Mouse (Mus musculus) mature B cell (primary cell): Measurements from ENCODE around the gene Prim2.

Experiments used
- in situ Hi-C: fragments of 300-500 bp; cut with MboI; formaldehyde crosslinking; loops from 2 replicates; pipeline ENCODE4 v1.14.3; 2019

Prim2 gene

GRCm38 (mm10) chr1:33488372-33488771 lies 181.2 kb downstream of the Prim2 start:
- in situ Hi-C loops: no loop called here

GRCm38 (mm10) chr1:33483746-33484145 lies 185.8 kb downstream of the Prim2 start:
- in situ Hi-C loops: no loop called here

GRCm38 (mm10) chr1:33480382-33480781 lies 189.2 kb downstream of the Prim2 start:
- in situ Hi-C loops: no loop called here

- in situ Hi-C loops: no loop called here
These were observed 198.5 kb downstream of the Prim2 start for GRCm38 (mm10) chr1:33471069-33471468.

- in situ Hi-C loops: no loop called here
These were observed 199.4 kb downstream of the Prim2 start for GRCm38 (mm10) chr1:33470222-33470621.

GRCm38 (mm10) chr1:33464234-33464633 lies 205.4 kb downstream of the Prim2 start:
- in situ Hi-C loops: no loop called here

- in situ Hi-C loops: no loop called here
These were observed 208.9 kb downstream of the Prim2 start for GRCm38 (mm10) chr1:33460703-33461102.

- in situ Hi-C loops: no loop called here
These were observed 209.3 kb downstream of the Prim2 start for GRCm38 (mm10) chr1:33460262-33460661.

- in situ Hi-C loops: no loop called here
These were observed 210.6 kb downstream of the Prim2 start for GRCm38 (mm10) chr1:33458950-33459349.

- in situ Hi-C loops: no loop called here
These were observed 215.3 kb downstream of the Prim2 start for GRCm38 (mm10) chr1:33454251-33454650.

- in situ Hi-C loops: no loop called here
These were observed 216.3 kb downstream of the Prim2 start for GRCm38 (mm10) chr1:33453299-33453698.

GRCm38 (mm10) chr1:33447179-33447578 lies 222.4 kb downstream of the Prim2 start:
- in situ Hi-C loops: no loop called here

- in situ Hi-C loops: no loop called here
These were observed 233.4 kb downstream of the Prim2 start for GRCm38 (mm10) chr1:33436167-33436566.
